Mouse (Mus musculus): Measurements from ENCODE around the gene Polh.

DNA sequence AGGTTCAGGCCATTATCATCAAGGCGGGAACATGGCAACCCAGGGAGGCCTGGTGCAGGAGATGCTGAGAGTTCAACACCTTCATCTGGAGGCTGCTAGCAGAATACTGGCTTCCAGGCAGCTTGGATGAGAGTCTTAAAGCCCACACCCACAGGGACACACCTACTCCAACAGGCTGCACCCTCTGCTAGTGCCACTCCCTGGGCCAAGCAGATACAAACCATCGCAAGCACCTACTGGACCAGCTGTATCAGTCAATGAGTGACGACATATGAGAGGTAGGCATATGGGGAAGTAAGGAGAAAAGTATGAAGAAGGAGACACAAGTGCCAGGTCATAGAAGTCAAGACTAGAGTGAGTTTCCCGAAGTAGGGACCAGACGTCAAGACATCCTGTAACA lies 45.8 kb downstream of the Polh start:
- TF ChIP-seq POLR2A (IDR thresholded peaks at IDR 0.05; ENCODE audit: low read depth, low read length), result no peak
- no peak for TF ChIP-seq CTCF (IDR thresholded peaks at IDR 0.05; ENCODE audit: extremely low read depth, insufficient read depth, insufficient read length, insufficient replicate concordance)

Data from spleen, adult 2 months (tissue).